8 mouse cellular contexts compared by ENCODE assay signal in genomic region chr6:71398829-71399609, GRCm38 (mm10). TPM values are rescaled to one million over a fixed set of nuclear protein-coding genes. Genes with fewer than 3 reads are reported as not detected.
A peak's percentile ranks its signal among the peaks of the same experiment; 100 is the strongest.
DNase-seq lines count a peak whose midpoint lies in the region.

No protein-coding gene starts in this region.

- intact Hi-C loops in left cerebral cortex, postnatal 14 days (cut with DNase I): loop anchor here (5.0 kb wide), 1 partner anchor 232 kb away; no protein-coding TSS in a partner anchor
- intact Hi-C loops in heart, postnatal 36 days (cut with DNase I): loop anchor here (1.0 kb wide), 1 partner anchor 233 kb away; no protein-coding TSS in a partner anchor

- DNase-seq in cerebellum, adult 8-10 months: peak; percentile 55
- no peak for DNase-seq in cerebellum, adult 9-11 months
- peak; percentile 53 to 62 for DNase-seq in left cerebral cortex, postnatal 14 days (ENCODE audit: low spot score in 2 of 2)
- DNase-seq in left cerebral cortex, adult 11 months (ENCODE audit: low spot score): no peak
- peak; percentile 51 for DNase-seq in T-cell, adult 2 months (ENCODE audit: low spot score)
- peak; percentile 5 to 15 for DNase-seq in heart, postnatal 36 days
- peak; percentile 74 for DNase-seq in retina, embryonic 14.5 days (ENCODE audit: low spot score)
- DNase-seq in ovary, postnatal 10 days (ENCODE audit: low spot score): no peak

RNA-seq across cellular contexts. Expression of gene Cd8a, which starts 25.8 kb away (rescaled TPM):
- not detected for total RNA-seq in left cerebral cortex, postnatal 14 days (2021)
- under 1 TPM; 0.11 to 0.22 TPM for total RNA-seq in heart, postnatal 36 days (2021)

RNA-seq across cellular contexts. Expression of gene Rmnd5a, which starts 41.4 kb away (rescaled TPM):
- 10 to 100 TPM; 85.1 to 87.0 TPM for total RNA-seq in left cerebral cortex, postnatal 14 days (2021)
- 10 to 100 TPM; 74.7 to 79.6 TPM for total RNA-seq in heart, postnatal 36 days (2021)

Comparison
In these comparisons a context has a peak if more than half of its experiments do, and no peak if none do; other contexts are left out.
1. DNase-seq: peak in cerebellum, adult 8-10 months (single experiment), left cerebral cortex, postnatal 14 days (2 of 2), T-cell, adult 2 months (single experiment), heart, postnatal 36 days (2 of 2) and retina, embryonic 14.5 days (single experiment); none in cerebellum, adult 9-11 months (single experiment), left cerebral cortex, adult 11 months (single experiment) and ovary, postnatal 10 days (single experiment).